Mouse (Mus musculus) Muller cell, postnatal 12 days (primary cell): ENCODE measurements around the gene Tcf7.
A peak's percentile ranks its signal among the peaks of the same experiment; 100 is the strongest.

ENCODE experiments used
- DNase-seq: peaks from one replicate; pipeline ENCODE4 v3.0.0-alpha.2; 2015; ENCODE audit errors: inconsistent ontology term

Gene Tcf7

GRCm38 (mm10) chr11:52283596-52284571, 1.1 kb upstream of the Tcf7 start:
- DNase-seq = peak; percentile 67

DNA sequence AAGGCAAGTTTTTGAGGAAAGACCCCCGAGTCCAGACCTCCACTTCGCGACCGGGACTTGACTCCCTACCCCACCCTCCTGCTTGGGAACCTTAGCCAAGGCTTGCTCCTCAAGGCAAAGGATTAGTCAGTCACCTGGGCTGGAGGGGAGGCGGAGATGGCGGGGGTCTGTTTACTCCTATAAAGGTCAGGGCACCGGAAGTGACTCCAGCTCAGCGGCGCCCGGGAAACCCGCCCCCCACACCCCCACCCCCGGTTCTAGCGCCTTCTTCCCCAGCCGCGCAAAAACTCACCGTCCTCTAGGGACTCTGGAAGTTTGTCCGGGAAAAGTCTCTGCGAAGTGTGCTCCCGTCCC, 417 bp downstream of the Tcf7 start:
- DNase-seq = no peak

GRCm38 (mm10) chr11:52281568-52282328, 1.1 kb downstream of the Tcf7 start:
- no peak for DNase-seq

GRCm38 (mm10) chr11:52280566-52281455, 2.0 kb downstream of the Tcf7 start:
- DNase-seq = no peak

- no peak for DNase-seq
Measured at GRCm38 (mm10) chr11:52279611-52280145, 3.1 kb downstream of the Tcf7 start.

DNA sequence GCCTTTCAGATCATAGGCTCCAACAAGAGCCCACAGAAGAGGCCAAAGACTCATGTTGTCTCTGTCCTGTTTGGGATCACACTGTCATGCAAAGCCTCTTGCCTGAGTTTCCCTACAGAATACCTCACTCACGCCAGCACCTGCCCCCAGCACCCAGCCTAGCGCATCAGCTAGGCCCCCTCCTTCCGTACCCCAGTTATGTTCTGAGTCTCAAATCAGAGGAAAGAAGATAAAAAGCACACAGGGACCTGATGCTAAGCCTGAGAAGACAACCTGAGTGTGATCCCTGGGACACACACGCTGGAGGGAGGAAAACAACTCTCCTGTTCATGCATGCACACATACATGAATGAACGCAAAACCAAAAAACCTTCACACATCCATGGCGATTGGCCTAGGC, 3.8 kb downstream of the Tcf7 start:
- no peak for DNase-seq

DNA sequence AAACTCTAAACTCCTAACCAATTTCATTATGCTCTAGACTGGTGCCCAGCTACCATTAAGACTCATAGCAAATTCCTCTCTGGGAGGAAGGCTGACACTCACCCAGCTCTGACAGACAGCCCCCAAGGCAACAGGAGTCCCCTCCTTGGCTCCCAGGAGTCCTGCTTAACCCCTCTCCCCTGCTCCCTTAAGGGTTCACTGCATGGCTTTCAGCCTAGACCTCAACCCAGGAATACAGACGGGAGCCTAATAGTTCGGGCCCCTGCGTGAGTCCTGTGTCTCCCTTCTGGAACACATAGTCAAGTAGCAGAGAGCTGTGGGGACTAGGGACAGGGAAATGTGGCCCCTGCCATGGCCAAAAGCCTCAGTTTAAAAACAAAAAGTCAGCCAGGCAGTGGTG, 4.7 kb downstream of the Tcf7 start:
- no peak for DNase-seq

- DNase-seq = no peak
Measured at GRCm38 (mm10) chr11:52277433-52278150, 5.2 kb downstream of the Tcf7 start.

DNA sequence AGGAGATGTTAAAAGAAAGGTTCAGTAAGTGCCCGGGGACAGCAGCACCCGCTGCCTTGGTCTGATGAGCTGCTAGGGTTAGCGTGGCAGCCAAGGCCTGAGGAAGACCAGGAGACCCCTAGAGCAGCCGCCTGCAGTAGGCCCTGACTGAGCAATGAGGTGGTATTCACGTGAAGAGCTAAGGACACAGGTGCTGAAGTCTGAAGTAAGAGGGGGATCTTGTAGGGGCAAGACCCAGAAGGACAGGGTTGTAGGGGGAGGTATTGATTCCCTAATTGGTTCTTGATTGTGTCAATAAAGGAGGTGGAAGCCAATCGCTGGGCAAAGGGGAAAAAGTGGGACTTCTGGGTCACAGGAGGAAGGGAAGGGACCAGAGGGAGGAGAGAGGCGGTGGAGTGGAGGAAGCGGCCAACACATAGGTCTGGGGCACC, 5.8 kb downstream of the Tcf7 start:
- DNase-seq = no peak

GRCm38 (mm10) chr11:52275774-52276555, 6.8 kb downstream of the Tcf7 start:
- DNase-seq = no peak

- DNase-seq = no peak
Measured at GRCm38 (mm10) chr11:52275366-52275765, 7.4 kb downstream of the Tcf7 start.

DNA sequence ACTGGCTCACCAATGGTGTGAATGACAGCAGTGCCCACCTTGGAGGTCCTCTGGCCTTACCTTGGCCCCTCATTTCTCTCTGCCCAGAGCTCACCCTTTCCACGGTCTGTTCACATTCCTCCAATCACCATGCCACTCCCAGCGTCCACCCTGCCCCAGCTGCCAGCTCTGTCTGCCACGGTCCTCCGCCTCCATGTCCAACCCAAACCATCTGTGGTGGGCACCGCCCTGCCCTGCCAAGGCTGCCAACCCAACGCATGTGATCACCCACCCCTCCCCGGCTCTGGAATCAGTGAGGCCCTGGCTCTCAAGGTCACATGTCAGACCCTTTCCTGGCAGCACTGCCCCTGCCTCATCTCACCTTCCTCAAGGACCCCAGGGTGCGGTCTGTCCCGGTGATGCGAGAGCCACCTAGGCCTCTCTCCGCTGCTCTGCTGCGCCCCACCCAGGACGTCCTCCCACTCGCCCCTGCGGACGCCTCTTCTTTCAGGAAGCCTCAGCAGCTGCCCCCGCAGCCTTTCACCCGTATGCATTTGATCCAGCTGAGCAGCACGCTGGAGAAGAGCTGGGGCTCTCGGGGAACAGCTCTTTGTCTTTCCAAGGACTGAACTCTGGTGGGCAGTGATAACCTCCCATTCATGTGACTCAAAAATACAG, 8.2 kb downstream of the Tcf7 start:
- no peak for DNase-seq

GRCm38 (mm10) chr11:52273942-52274330, 8.9 kb downstream of the Tcf7 start:
- no peak for DNase-seq

DNA sequence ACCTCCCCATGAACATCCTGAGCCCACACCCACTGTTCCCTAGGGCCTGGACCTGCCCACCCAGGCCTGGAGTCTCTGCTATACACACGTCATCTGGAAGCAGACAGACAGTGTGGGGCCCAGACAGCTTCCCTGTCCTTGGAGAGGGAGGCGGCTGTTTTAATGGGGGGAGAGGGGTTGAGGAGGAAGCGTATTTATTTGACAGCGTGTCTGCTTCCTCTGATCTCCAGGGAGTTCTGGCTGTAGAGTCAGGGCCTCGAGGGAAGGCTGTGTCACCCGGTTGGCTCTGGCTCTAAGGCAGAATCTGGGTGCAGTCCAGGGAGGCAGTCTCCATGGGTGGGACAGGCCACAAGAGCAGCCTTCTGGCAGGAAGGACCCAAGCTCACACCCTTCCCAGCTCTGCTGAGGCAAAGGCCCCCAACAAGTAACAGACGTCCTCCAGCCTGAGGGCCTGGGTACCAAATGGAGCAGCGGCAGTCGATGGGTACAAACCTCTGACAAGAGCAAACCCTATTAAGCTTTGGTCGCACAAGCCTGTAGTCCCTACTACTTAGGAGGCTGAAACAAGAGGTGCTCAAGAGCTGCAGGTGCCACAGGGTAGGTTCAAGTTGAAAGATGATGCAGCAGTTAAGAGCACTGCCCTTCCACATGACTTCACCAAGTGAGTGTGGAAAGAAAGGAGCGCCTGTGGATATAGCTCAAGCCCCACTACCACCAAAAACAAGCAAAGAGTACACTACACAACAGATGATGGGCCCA, 9.5 kb downstream of the Tcf7 start:
- peak; percentile 56 for DNase-seq

- DNase-seq = peak; percentile 72
Measured at GRCm38 (mm10) chr11:52272619-52273018, 10.2 kb downstream of the Tcf7 start.

DNA sequence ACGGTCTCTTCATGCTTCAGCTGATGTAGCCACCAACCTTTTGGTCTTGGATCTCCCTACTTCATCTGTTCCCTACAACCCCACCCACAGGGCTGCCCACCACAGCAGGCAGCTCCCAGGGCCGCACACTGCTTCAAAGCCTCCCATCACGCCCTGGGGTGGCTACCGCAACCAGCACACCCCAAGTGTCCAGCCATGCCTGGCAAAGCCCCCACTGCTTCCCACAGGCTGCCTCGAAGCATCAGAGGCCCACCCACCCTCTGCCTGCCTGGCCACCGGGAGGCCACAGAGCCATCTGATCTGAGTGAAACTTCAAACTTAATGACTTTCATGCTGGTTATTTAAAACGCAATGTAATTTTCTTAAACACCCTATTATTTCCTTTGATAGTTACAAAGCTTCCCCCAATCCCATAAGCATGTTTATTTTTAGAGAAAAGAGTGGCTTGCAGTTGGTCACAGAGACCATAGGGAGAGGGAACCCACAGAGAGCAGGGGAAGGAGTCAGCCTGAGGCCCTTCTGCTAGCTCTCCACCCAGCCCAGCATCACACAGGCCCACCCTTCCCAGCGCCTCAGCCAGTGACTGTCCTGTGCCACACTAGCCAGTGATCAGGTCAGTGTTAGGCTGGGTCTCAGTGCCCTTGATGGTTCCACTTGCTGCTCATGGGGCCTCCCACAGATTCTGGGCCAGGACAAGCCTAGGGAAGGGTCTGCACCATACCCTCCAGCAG, 10.9 kb downstream of the Tcf7 start:
- no peak for DNase-seq

DNA sequence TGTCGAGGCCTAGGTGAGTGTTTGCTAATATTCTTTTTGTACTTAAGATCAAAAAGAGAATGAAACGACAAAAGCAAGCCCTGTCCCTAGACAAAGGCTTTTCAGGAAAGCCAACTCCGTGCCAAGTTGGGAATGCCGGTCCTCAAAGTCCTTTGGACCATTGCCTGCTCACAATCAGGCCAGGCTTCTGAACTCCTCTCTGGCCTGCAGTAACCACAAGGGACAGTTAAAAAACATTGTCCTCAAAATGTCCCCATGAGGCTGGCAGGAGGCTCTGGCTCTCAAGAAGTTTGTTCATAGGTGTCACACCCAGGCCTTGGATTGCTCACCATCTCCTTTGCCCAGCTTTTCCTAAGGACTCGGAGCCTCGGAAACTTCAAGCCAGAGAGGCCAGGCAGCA, 13.0 kb downstream of the Tcf7 start:
- peak; percentile 36 for DNase-seq
